Mouse (Mus musculus) midbrain, embryonic 14.5 days (tissue): ENCODE data around the gene Rab12. TPM values are rescaled to one million over a fixed set of nuclear protein-coding genes. Genes with fewer than 3 reads are reported as not detected.

Source experiments
- ATAC-seq: fragments of 200-750 bp; cut with Nextera tagmentation; 2 replicates; pipeline ENCODE4 v1.8.0; 2017; ENCODE audit warnings: moderate number of reproducible peaks, moderate library complexity; ENCODE audit not compliant: low FRiP score, low TSS enrichment
- DNase-seq: peaks from one replicate; pipeline ENCODE4 v3.0.0-alpha.2; 2015
- H3K27ac ChIP-seq: fragments of 300-500 bp; sonication (generic); replicated peaks from 2 replicates; pipeline ENCODE4 v1.5.1; 2014; ENCODE audit warnings: mild to moderate bottlenecking, low read depth, low read length, moderate library complexity
- H3K27me3 ChIP-seq: fragments of 300-500 bp; sonication (generic); 2 replicates; pipeline ENCODE4 v1.6.1; 2014; ENCODE audit warnings: low read length, control low read depth, mixed read lengths; ENCODE audit not compliant: control insufficient read depth, insufficient read depth
- H3K36me3 ChIP-seq: fragments of 300-500 bp; sonication (generic); 2 replicates; pipeline ENCODE4 v1.6.1; 2014; ENCODE audit warnings: low read length, control low read depth; ENCODE audit not compliant: control insufficient read depth, insufficient read depth
- H3K4me1 ChIP-seq: fragments of 300-500 bp; sonication (generic); 2 replicates; pipeline ENCODE4 v1.6.1; 2014; ENCODE audit warnings: mild to moderate bottlenecking, antibody characterized with exemption, low read length, control low read depth; ENCODE audit not compliant: control insufficient read depth, insufficient read depth
- H3K4me2 ChIP-seq: fragments of 300-500 bp; sonication (generic); 2 replicates; pipeline ENCODE4 v1.6.1; 2014; ENCODE audit warnings: mild to moderate bottlenecking, low read length, moderate library complexity
- H3K4me3 ChIP-seq: fragments of 300-500 bp; sonication (generic); replicated peaks from 2 replicates; pipeline ENCODE4 v1.5.1; 2014; ENCODE audit warnings: low read depth, low read length
- H3K9ac ChIP-seq: fragments of 300-500 bp; sonication (generic); replicated peaks from 2 replicates; pipeline ENCODE4 v1.6.1; 2014; ENCODE audit warnings: mild to moderate bottlenecking, low read length, moderate library complexity
- H3K9me3 ChIP-seq: fragments of 300-500 bp; sonication (generic); 2 replicates; pipeline ENCODE4 v1.6.1; 2016; ENCODE audit warnings: low read length, control low read depth, mixed read lengths; ENCODE audit not compliant: control insufficient read depth
- WGBS: fragments of 180-500 bp; shearing (Covaris S2); extraction: QIAGEN DNeasy Blood & Tissue Kit; methylation state at CpG from one replicate; pipeline ENCODE4 v1.1.7; 2014; 5-methylcytosine and 5-hydroxymethylcytosine counted together
- polyA plus RNA-seq: library from polyadenylated mRNA; unstranded; fragments of >200 nt; fragmentation: Nextera tagmentation; extraction: Ambion mirVana; gene quantifications from 2 replicates; pipeline ENCODE4 v1.2.1, GENCODE M21; 2014

Rab12 gene
- polyA plus RNA-seq, 1 experiment from 2014 or later = 83.8 TPM

- 18% methylated on average over 7 of the region's 7 CpGs for WGBS
- Histone ChIP-seq H3K9me3 (no peaks in the 10 kb centered on the region), H3K27ac (no peak overlapping the region), H3K4me1 (peaks cover 58% of the 10 kb centered on the region), H3K27me3 (no peaks in the 10 kb centered on the region), H3K4me2 (peak overlapping the region; percentile 94), H3K9ac (peak overlapping the region; percentile 95), H3K36me3 (no peaks in the 10 kb centered on the region), H3K4me3 (peak overlapping the region; percentile 91)
- ATAC-seq (no peak), DNase-seq (no peak)
These were observed 72.6 kb downstream of the Rab12 start for GRCm38 (mm10) chr17:66447007-66447312.

GRCm38 (mm10) chr17:66446196-66447006 is 73.1 kb downstream of the Rab12 start:
- peaks cover 56% of the 10 kb centered on the region for H3K4me1 ChIP-seq
- peak overlapping the region; percentile 91 for H3K4me3 ChIP-seq
- no peaks in the 10 kb centered on the region for H3K27me3 ChIP-seq
- H3K36me3 ChIP-seq = no peaks in the 10 kb centered on the region
- H3K27ac ChIP-seq = no peak overlapping the region
- H3K9me3 ChIP-seq = no peaks in the 10 kb centered on the region
- peak overlapping the region; percentile 95 for H3K9ac ChIP-seq
- ATAC-seq = no peak
- no peak for DNase-seq
- H3K4me2 ChIP-seq = peak overlapping the region; percentile 94
- WGBS = 9% methylated on average over 7 of the region's 7 CpGs

Other genes starting within 250 kb of the Rab12 start
- 26.7 and 36.0 TPM in 2 replicates for gene Mtcl1, start 70.0 kb downstream of the Rab12 start, polyA plus RNA-seq
- gene Themis3, start 74.9 kb upstream of the Rab12 start, polyA plus RNA-seq = not detected in 2 replicates